Mouse (Mus musculus): Measurements from ENCODE around the gene Ocln.
"Not testable (repeated sequence)": the region's sequence is repeated elsewhere in the genome, so short reads cannot be mapped to it uniquely, and the experiment has no call there.

The Ocln gene

DNA sequence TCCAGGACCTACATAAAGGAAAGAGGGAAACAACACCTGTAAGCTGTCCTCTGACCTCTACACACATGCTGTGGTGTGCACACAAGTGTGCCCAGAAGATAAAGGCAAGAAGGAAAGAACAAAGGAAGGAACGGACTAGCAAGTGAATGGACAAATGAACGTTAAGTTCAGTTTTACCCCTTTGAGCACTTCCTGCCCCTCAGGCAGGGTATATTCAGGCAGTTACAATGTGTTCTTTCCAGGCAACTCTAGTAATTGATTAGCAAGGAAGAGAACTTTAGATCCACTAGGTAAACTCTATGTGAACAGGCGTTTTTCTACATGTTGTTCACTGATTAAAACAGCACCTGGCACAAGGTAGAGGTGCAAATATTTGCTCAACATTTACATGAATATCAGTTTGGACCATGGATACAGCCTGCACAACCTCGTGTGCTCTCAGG lies 8.3 kb downstream of the Ocln start:
- DNase-seq (ENCODE audit: low read depth, low spot score): no peak

DNA sequence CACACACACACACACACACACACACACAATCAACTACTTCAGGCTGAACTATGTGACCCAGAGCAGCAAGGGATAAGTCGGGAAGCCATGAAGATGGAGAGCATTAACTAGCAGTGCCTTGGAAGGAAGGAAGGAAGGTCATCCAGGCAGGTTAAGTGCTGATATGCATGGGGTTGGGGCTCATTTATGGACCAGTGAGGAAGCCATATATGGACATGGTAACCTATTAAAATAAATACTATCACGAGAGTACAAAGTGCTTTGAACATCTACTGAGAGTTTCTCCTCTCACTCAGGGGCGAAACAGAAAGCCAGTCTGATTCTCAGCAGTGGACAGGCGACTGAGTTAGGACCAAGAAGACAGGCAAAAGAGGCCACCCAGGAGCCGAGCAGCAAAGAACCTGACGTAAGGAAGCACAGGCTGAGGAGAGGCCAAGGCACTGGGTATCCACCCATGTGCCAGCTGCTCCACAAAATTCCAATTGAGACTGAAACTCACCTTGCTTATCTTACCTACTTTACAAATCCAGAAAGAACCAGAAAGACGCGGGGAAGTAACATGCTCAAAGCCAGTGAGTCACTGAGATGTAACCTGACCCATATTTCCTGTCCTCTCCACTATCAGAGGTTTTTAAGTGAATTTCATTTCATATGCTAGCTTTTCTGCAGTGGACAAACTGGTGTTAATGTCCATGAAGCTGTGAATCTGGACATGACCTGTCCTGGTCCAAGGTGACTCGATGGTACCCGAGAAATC lies 9.3 kb downstream of the Ocln start:
- no peak for DNase-seq (ENCODE audit: low read depth, low spot score)

DNA sequence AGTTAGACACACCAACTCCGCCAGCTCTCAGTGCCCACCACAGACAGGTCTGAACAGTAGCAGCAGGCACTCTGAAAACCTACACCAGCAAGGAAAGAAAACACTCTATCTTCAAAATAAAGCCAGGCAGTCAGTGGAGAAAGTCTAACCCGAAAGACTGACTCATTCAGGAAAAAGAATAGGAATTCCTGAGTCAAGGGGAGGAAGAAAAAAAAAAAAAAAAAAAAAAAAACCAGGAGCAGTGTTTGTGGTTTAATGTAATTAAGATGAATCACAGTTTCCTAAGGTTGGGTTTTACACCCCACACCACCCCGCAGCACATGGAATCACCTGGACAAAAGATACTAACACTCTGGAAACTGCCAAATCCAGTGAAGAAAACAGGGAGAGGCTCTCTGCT lies 16.4 kb downstream of the Ocln start:
- DNase-seq (ENCODE audit: low read depth, low spot score): no peak

DNA sequence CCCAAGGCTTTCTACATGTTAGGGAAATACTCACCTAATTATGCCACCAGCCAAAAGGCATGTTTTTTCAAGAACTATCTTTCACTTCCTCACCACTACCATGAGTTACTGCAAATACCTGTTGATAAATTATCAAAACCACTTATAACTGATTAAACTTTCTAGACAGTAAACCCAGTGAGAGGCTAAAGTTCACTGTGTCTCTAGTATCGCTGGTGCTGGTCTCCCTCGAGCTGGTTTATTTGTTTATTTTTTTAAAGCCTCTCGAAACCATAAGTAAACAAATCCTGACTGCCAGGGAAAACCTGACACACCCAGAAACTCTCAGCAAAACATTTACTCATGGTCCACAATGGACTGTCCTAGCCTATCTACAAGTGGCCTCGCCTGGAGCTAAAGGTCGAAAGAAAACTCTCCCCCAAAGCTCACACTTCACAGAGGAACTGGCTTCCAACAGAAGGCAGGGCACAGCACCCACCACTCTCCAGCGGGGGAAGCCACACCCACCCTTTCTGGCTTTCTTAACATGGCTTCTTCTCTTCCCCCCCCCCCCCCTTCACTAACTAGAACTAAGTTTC lies 19.6 kb downstream of the Ocln start:
- no peak for DNase-seq (ENCODE audit: low read depth, low spot score)

DNA sequence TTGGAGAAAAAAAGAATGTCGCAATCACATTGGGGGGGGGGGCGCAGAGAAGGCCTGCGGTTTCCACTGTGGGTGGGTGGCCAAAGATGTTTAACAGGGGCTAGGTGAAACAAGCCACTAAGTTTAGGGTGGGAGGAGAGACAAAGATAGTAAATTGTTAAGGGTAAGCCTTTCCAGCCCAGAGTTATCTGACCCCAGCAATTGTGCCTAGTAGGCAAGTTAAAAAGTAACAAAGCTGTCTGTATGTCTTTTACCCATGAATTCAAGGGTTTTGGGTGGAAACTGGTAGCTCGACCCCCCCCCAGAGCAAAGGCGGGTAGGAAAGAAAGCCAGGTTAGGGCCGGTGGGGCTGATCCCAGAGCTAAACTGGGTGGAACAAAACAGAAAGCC lies 25.9 kb downstream of the Ocln start:
- DNase-seq (ENCODE audit: low read depth, low spot score): no peak

DNA sequence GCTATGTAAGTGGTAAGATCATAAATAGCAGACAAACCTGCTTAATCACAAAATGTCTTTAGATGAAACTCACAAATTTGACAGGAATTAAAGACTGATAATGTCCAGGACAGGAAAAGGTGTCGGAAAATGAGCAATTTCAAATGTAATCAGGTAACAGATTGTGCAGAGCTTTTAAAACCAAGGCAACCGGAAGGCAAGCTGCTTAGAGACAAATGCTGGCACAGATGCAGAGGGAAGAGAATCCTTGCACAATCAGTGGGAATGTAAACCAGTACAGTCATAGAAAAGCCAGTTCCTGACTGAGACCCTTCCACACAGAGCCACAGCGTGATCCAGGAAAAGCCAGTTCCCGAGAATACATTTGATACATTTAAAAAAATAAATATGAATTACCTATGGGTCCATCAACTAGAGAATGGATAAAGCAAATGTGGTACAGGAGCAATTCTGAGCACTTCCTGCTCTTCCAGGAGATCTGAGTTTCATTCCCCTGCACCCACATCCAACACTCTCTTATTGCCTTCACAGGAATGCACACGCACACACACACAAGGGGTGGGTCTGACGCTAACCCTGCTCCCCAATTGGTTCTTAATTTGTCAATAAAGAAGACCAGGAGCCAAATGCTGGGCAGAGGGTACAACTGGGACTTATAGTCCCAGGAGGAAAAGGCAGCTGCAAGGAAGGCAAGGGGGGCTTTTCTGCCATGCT lies 26.4 kb downstream of the Ocln start:
- no peak for DNase-seq (ENCODE audit: low read depth, low spot score)

DNA sequence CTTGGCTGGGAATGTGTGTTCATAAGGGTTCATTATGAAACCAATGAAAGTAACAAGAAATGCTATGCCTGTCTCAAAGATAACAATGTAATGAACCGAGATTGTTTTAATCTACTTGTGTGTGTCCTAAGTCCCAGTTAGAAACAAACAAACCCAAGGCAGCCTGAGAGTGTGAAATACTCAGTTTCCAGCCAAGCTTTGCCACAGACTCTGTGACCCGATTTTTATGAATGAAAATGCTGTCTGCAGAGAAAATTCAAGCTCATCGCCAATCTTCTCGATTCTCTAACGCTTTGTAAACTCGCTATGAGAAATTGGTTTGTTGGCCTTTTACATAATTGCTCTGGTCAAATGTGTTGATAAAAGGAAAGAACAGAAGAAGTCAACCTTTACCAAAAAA lies 27.6 kb downstream of the Ocln start:
- no peak for DNase-seq (ENCODE audit: low read depth, low spot score)

DNA sequence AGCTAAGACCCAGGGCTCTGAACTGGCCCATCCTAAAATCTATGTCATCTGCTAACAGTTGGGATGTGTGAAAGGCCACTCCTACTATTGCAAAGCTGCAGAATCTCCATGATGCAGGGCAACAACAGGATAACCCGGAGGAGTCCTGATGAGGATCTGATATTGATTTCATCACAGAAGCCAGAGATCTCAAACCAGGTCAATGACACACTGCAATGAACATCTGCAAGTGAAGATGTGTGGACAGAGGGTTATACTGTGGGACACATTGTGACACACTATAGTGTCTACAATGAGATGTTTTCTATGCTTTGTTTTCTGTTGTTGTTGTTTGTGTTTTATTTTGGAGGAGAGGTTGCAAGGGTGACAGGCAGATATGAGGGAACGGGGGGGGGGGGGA lies 28.8 kb downstream of the Ocln start:
- no peak for DNase-seq (ENCODE audit: low read depth, low spot score)

DNA sequence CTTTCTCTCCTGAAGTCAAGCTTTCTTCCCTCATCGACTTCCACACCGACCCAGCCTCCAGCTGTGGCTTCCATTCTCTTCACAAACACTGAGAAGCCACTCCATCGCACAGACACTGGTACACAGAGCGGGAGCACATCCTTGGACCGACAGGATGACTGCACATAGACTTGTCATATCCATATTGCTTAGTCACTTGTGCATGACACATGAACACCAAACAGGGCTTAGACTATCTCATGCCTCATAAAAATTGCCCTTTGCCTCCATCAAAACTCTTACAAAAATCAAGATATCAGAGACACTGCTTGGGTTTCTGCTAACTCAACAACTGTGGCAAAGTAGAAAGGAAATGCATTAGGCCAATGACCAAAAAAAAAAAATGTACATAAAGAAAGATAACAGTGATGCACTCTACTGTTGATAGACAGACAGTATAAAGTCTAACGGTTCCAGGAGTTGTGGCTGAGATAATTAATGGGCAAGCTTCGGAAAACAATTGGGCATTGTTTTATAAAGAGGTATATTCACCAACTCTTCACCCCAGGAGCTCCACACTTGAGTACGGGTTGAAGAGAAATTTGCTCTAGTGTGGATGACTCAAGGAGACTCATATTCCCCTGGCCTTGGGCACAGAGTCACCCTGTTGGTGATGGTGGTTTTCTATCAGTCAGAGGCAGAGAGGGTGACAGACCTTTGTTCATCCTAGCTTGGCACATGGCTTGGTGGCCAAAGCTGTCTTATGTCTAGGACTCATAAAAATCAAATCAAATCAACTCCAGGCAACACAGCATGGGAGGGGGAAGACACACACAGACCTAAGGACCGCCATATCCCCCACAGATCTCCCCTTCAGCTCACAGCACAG lies 30.6 kb downstream of the Ocln start:
- no peak for DNase-seq (ENCODE audit: low read depth, low spot score)

DNA sequence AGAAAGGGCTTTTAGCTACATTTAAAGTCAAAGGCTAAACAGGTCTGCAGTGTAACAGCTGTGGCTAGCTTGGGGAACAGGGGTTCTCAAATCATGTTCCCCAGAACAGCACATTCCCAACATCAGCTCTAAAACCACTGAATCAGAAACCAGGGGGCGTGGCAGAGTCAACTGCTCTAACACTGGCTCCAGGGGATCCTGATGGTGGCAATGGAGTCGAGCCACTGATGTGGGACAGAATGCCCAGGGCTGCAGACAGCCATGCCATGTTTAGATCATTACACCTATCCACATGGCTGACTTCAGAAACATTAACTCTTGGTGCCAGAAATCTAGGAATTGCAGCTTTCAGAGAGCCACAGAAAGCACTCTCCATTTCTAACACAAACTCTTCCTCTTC lies 33.4 kb downstream of the Ocln start:
- DNase-seq (ENCODE audit: low read depth, low spot score): no peak

DNA sequence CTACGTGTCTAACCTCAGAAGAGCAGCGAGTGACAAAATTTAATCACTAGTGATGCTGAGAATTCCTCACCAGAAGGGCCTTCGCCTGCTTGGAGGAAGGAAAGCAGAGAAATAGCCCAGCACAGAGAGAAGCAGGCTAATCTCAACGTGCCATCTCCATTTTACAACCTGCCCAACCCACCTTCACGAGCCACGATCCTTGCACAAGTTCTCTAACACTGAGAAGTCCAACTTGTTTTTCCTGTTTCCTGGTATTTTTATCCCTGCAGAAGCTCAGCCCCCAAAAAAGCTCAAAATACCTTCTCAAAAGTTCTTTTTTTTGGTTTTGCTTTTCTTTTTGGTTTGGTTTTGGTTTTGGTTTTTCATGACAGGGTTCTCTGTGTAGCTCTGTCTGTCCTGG lies 34.3 kb downstream of the Ocln start:
- DNase-seq (ENCODE audit: low read depth, low spot score): no peak

DNA sequence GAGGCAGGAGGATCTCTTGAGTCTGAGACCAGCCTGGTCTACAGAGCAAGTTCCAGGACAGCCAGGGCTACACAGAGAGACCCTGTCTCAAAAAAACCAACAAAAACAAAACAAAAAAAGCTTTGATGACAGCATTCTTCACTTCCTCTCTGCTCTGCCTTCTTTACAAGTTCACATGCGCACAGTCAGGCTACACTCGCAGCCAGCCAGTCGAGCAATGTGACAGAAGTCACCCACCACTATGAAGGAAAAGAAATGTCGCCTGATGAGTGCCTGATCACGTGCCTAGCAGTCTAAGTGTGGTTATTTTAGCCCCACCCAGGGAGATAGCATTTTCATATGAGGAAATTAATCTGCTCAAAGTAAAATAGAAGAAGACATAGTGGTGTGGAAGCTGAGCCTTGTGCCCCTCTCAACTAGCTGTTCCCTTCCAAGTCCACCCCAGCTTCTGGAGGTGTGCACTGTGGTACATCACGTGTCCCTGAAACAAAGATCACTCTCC lies 34.8 kb downstream of the Ocln start:
- no peak for DNase-seq (ENCODE audit: low read depth, low spot score)

DNA sequence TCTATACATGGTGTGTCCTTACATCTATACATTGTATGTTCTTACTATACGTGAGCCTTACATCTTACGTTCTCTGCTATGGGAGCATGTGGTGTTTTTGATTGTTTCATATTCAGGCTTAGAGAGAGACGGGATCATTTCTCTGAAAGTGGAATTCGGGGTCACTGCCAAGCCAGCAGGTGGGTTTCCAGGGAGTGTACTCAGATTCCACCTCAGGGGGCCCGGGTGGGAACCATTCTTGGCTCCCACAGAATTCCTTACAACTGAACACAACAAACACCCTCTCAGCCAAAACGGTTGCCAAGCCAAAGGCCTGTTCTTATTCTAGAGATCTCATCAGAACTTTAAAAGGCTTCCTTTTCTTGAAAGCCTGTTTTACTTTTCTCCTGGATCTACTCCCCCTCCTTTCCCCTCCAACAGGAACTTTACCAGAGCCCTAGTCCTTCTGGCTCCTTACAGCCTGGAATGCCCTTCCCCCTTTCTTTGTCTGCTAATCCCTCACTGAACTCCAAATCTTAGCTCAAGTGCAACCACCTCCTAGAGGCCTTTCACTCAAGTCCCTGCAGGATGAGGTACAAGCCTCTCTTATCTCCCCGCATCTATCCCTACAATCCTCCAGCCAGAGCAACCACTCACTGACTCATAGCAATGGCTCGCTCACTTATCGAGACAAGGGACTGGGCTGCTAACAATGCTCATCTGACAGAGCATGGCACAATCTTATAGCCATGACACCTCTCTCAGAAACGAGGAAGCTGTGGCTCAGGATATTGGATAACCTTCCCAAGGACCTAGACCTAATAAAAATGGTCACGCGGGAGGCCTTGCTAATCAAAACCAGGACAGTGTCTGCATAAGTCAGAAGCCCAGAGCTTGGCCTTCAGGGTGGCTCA lies 36.1 kb downstream of the Ocln start:
- peak; percentile 56 for DNase-seq (ENCODE audit: low read depth, low spot score)

DNA sequence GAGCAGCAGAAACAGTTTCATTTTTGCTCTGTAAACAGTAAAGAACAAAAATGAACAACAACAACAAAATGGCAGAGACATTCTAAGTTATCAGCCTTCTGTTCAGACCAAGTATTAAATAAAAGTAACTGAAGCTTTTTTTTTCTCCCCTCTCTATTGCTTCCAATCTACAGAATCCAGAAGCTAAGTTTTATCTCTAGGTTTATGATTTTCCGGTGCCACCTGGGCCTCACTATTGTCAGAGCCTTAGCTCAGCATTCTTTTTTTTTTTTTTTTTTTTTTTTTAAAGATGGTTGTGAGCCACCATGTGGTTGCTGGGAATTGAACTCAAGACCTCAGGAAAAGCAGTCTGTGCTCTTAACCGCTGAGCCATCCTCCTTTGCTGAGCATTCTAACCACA lies 39.7 kb downstream of the Ocln start:
- DNase-seq (ENCODE audit: low read depth, low spot score): no peak

DNA sequence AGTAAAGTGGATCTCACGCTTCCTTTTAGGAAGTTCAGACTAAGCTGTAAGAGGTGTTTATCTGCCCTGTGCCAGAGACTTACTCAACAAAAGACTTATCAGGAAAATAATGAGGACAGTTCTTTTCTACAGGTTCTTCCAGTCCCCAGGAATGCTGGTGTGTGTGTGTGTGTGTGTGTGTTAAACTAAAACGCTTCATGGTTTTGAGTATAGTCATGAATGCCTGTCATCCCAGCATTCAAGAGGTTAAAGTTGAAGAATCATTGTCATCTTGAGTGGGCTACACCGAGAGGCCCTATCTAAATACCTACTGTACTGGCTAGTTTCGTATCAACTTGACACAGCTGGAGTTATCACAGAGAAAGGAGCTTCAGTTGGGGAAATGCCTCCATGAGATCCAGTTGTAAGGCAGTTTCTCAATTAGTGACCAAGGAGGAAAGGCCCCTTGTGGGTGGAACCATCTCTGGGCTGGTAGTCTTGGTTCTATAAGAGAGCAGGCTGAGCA lies 40.6 kb downstream of the Ocln start:
- DNase-seq (ENCODE audit: low read depth, low spot score): no peak

DNA sequence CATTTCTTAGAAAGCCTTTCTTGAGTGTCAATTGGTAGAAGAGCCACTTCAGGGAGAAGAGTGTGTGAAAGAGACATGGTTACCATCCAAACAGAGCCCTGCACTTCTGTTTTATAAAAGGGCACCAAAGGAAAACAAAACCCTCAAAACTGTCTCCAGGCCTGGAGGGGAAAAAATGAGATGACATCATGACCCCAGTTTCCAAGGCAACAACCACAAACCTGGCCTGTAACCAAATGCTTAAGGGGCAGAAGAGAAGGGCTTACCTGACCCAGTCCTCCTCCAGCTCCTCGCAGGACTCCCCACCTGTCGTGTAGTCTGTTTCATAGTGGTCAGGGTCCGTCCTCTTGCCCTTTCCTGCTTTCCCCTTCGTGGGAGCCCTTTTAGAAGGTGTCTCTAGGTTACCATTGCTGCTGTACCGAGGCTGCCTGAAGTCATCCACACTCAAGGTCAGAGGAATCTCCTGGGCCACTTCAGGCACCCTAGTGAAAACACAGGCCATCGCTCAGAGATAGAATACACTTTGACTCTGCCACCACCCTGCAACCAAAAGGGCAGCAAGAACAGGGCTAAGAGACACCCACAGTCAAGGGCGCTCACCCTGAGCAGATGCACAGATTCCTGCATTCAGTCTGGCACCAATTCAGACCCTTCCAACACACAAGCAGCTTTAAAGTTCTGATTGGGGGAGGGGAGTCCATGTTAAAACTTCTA lies 41.2 kb downstream of the Ocln start:
- no peak for DNase-seq (ENCODE audit: low read depth, low spot score)

DNA sequence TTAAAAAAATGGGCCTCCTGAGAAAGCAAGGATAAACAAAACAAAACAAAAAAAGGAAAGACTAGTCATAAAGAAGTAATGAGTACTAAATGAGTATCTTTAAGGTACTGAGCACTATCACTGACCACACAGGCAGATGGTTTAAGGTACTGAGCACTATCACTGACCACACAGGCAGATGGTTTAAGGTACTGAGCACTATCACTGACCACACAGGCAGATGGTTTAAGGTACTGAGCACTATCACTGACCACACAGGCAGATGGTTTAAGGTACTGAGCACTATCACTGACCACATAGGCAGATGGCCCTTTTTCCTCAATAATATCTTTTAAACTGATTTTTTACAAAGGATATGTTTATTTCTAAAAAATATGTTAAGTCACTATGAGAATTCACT lies 52.9 kb downstream of the Ocln start:
- not testable (repeated sequence) for DNase-seq (ENCODE audit: low read depth, low spot score)

DNA sequence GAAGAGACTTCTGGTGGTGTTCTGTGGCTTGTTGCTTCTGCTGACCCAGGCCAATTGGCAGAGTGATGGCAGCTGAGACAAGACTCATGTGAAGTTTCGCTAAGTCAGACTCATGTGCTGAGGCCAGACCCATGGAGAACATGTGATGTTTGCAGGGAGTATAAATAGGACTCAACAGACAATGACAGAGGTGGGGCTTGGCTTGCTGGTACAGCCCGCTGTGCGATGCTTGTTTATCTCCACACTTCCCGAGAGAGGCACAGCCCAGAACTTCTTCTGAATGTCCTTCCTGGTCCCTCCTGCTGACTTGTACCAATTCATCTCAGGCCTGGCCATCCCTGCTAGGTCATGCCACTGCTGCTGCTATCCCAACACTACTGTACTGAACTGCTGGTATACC lies 57.2 kb downstream of the Ocln start:
- no peak for DNase-seq (ENCODE audit: low read depth, low spot score)

DNA sequence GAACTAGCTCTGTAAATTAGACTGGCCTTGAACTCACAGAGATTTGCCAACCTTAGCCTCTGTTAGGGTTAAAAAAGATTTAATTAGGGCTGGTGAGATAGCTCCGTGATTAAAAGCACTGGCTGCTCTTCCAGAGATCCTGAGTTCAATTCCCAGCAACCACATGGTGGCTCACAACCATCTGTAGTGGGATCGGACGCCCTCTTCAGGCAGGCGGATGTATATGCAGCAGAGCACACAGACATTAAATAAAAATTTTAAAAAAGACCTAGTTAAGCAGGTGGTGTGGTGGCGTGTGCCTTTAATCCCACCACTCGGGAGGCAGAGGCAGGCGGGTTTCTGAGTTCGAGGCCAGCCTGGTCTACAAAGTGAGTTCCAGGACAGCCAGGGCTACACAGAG lies 58.1 kb downstream of the Ocln start:
- DNase-seq (ENCODE audit: low read depth, low spot score): not testable (repeated sequence)

DNA sequence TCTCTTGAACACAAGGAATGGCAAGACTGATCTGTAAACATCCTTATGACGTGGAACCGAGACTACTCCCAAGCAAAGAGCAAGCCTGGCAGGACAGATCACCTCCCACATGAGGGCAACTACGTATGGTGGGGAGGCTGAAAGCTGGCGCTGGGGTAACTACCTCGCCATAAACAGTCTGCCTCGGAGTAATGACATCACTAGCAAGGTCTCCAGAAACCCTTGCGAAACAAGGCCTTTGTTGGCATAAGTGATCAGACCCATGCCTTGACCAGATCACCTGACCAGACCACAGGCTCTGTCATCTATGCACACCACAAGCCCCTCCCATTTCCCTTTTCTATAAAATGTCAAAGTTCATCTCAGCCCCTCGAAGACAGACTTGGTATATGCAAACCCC lies 59.2 kb downstream of the Ocln start:
- no peak for DNase-seq (ENCODE audit: low read depth, low spot score)
